Mouse (Mus musculus) ES-E14 (cell line): ENCODE results near the gene Cdiptos. TPM values are rescaled to one million over a fixed set of nuclear protein-coding genes. Genes with fewer than 3 reads are reported as not detected.

Experiments
- DNase-seq: peaks from one replicate; pipeline ENCODE4 v3.0.0-alpha.2; 2013; ENCODE audit warnings: low read depth, low spot score
- H3K27ac ChIP-seq: 2 replicates; pipeline ENCODE4 v1.5.1; 2012; ENCODE audit warnings: low read depth, mild to moderate bottlenecking, low read length, moderate library complexity, mixed read lengths; ENCODE audit not compliant: poor library complexity, insufficient read depth, severe bottlenecking
- H3K36me3 ChIP-seq: 2 replicates; pipeline ENCODE4 v1.6.1; 2012; ENCODE audit warnings: mild to moderate bottlenecking, low read length, moderate library complexity, mixed read lengths; ENCODE audit not compliant: control insufficient read depth, poor library complexity, insufficient read depth, severe bottlenecking
- H3K4me1 ChIP-seq, 2 experiments: fragments of 150-350 bp in 1 of 2; sonication (generic) in 1 of 2; 2 replicates each; pipeline ENCODE4 v1.6.1; 2012; ENCODE audit warnings: low read length in 2 of 2, mild to moderate bottlenecking in 1 of 2, mixed read lengths in 1 of 2; ENCODE audit not compliant: control insufficient read depth in 2 of 2, insufficient read depth in 2 of 2, poor library complexity in 1 of 2
- H3K4me3 ChIP-seq, 2 experiments: fragments of 150-350 bp in 1 of 2; sonication (generic) in 1 of 2; 2 replicates each; pipeline ENCODE4 v1.5.1; 2012; ENCODE audit warnings: low read length in 2 of 2, low read depth in 1 of 2, mild to moderate bottlenecking in 1 of 2, mixed read lengths in 1 of 2; ENCODE audit not compliant: insufficient read depth in 1 of 2, poor library complexity in 1 of 2, severe bottlenecking in 1 of 2
- H3K9ac ChIP-seq: 2 replicates; pipeline ENCODE4 v1.6.1; 2012; ENCODE audit warnings: low read depth, mild to moderate bottlenecking, low read length, mixed read lengths; ENCODE audit not compliant: poor library complexity, insufficient read depth, severe bottlenecking
- H3K9me3 ChIP-seq: fragments of 150-350 bp; sonication (generic); 2 replicates; pipeline ENCODE4 v1.6.1; 2012; ENCODE audit warnings: low read depth, mild to moderate bottlenecking, low read length; ENCODE audit not compliant: control insufficient read depth, insufficient read depth
- CHD2 ChIP-seq: IDR thresholded peaks from 2 replicates; pipeline ENCODE4 v1.6.1; 2014; ENCODE audit warnings: mild to moderate bottlenecking, low read depth, low read length, inconsistent platforms
- HCFC1 ChIP-seq: IDR thresholded peaks from 2 replicates; pipeline ENCODE4 v1.6.1; 2012; ENCODE audit warnings: low read length, inconsistent platforms, borderline replicate concordance; ENCODE audit not compliant: insufficient read depth
- MAFK ChIP-seq: IDR thresholded peaks from 2 replicates; pipeline ENCODE4 v1.6.1; 2014; ENCODE audit warnings: mild to moderate bottlenecking, low read depth, low read length, inconsistent platforms; ENCODE audit not compliant: insufficient read depth
- ZC3H11A ChIP-seq: IDR thresholded peaks from 2 replicates; pipeline ENCODE4 v1.6.1; 2012; ENCODE audit warnings: low read depth, mild to moderate bottlenecking, inconsistent platforms, low read length, borderline replicate concordance
- ZNF384 ChIP-seq: IDR thresholded peaks from 2 replicates; pipeline ENCODE4 v1.6.1; 2012; ENCODE audit warnings: low read depth, low read length, inconsistent platforms
- in situ Hi-C, 2 experiments: fragments of 600-800 bp; cut with MboI; formaldehyde crosslinking; loops; one replicate each; pipeline ENCODE4 v1.15.1; 2025; ENCODE audit warnings: low sequenced_read_pairs in 2 of 2, inconsistent platforms in 1 of 2; ENCODE audit not compliant: unreplicated experiment in 2 of 2
- total RNA-seq: library from RNA; depleted of rRNA; stranded (reverse); fragments of 300-350 nt; gene quantifications from 2 replicates; pipeline ENCODE4 v1.2.3, GENCODE M21; 2012

The Cdiptos gene
- total RNA-seq, 1 experiment: 0.18 TPM

DNA sequence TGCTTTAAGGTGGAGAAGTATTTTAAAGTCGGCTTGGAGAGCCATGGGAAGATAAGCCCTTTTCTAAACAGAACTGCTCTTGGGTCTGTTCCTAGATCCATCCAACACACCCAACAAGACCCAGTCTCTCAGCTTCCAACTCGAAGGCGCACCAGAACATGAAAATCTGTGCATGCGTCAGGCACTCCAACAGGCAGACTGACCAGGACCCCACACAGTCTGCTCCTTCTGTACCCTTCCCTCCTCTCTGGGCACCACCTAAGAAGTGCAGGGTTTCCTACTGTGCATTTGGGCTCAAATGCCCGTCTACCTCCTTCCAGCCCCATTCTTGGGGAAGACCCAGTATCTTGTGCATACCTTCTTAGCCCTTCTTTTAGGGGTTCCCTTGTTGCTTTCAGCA, 44.6 kb upstream of the Cdiptos start:
- no peak for TF ChIP-seq ZNF384
- no peak for TF ChIP-seq ZC3H11A
- TF ChIP-seq CHD2: no peak
- no peak for TF ChIP-seq HCFC1
- TF ChIP-seq MAFK: no peak
- Histone ChIP-seq H3K9ac (peak overlapping the region; percentile 31), H3K4me3 (peak overlapping the region; percentile 60 to 62), H3K27ac (no peak overlapping the region), H3K9me3 (no peaks in the 10 kb centered on the region), H3K4me1 (peaks cover 5 to 11% of the 10 kb centered on the region in 2 experiments; a peak in 2 of 4 replicates), H3K36me3 (peaks cover 38% of the 10 kb centered on the region)
- in situ Hi-C loops: no loop called here
- DNase-seq: no peak

DNA sequence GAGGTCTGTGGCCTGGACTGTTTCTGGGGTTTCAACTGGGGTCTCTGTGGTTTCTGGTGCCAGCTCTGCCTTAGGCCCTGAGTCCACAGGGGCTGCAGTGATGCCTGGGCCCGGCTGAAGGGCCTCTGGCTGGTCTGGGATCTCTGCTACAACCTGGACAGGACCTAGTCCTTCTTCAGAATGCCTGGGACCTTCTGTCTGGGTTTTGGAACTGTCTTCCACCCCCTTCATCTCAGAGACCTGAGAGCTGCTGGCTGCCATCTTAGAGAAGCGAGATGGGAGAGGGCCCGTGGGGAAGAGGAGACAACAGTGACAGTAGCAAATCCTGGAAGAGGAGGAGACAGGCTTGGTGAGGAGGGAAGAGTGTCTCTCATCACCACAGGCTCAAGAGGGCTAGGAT, 44.1 kb upstream of the Cdiptos start:
- Histone ChIP-seq H3K27ac (no peak overlapping the region), H3K36me3 (peaks cover 38% of the 10 kb centered on the region), H3K9ac (no peak overlapping the region; the same call in 1 of the 2 replicates), H3K9me3 (no peaks in the 10 kb centered on the region), H3K4me3 (no peak overlapping the region; a peak in 1 of 4 replicates), H3K4me1 (peaks cover 5 to 14% of the 10 kb centered on the region in 2 experiments; a peak in 2 of 4 replicates)
- no peak for TF ChIP-seq ZNF384
- no peak for TF ChIP-seq CHD2
- no peak for TF ChIP-seq MAFK
- no peak for TF ChIP-seq HCFC1
- DNase-seq: no peak
- in situ Hi-C loops: no loop called here

DNA sequence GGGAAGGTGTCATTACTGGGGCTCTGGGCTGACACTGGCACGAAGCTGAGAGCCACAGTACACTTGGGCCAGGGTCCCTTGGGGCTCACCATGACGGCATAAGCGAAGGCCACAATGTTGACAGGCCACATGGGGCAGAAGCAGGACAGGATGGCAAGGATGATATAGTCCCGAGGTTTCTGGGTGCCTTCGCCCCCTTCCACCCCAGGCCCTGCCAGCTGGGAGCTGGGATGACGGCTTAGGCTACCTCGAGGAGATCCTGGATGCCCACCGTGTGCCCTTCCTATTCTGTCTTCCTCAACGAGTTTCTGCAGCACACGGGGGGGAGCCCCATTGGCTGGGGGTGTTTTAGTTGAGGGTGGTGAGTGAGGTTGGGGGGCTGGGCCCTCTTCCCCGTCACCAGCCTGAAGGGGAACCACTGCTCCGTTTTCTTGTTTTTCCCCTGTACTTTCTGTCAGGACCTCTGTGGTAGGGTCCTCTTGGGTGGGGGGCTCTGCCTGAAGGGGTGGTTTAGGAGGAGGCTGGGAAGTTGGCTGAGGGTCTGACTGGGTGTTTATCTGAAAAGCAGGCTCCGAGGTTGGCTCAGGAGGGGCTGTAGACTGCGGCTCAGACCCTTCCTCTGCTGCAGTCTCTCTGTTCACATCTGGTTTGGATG, 43.5 kb upstream of the Cdiptos start:
- DNase-seq: no peak
- Histone ChIP-seq H3K4me1 (peaks cover 5 to 16% of the 10 kb centered on the region in 2 experiments; a peak in 2 of 4 replicates), H3K27ac (no peak overlapping the region), H3K36me3 (peaks cover 33% of the 10 kb centered on the region), H3K4me3 (no peak overlapping the region), H3K9me3 (no peaks in the 10 kb centered on the region), H3K9ac (no peak overlapping the region; the same call in 1 of the 2 replicates)
- in situ Hi-C loops: no loop called here
- TF ChIP-seq HCFC1: no peak
- TF ChIP-seq ZNF384: no peak
- no peak for TF ChIP-seq MAFK
- TF ChIP-seq CHD2: no peak
- no peak for TF ChIP-seq ZC3H11A

DNA sequence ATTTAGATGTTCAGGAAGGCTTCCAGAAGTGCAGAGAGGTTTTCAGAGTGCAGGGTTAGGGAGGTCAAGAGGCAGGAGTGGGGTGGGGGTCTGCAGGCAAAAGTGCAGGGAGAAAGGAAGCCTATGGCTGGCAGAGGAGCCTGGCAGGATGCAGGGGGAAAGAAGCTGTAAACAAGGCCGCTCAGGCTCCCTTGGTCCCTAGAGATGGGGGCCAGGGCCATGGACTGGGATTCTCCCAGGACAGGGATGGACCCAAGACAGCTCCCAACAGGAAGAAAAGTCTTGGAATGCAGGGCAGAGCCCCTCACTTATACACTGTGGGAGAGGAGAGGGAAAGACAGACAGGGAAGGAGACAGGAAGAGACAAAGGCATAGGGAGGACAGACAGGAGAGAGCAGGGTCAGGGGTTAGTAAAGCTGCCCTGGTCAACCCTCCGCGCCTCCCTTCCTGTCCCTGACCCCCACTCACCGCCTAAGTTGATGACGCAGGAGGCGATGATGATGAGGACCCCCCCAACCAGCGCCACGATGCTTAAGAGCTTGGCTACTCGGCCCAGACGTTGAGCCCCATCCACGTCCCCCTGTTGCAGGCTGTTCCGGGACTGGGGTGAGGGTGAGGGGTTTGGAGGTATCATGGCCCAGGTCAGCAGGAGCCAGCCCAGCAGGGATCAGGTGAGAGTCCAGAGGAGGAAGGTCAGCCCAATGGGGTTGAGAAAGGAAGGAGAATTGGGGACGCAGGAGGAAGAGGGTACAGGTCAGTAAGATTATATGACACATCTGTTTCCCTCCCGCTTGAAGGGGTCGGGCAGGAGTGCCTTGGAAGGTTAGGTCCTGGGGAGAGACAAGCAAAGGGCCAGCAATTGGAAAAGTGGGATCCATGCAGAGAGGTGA, 42.8 kb upstream of the Cdiptos start:
- TF ChIP-seq ZNF384: no peak
- no peak for TF ChIP-seq CHD2
- TF ChIP-seq ZC3H11A: no peak
- no peak for TF ChIP-seq HCFC1
- TF ChIP-seq MAFK: no peak
- in situ Hi-C loops: no loop called here
- peaks cover 4 to 16% of the 10 kb centered on the region in 2 experiments; a peak in 2 of 4 replicates for H3K4me1 ChIP-seq
- H3K4me3 ChIP-seq: no peak overlapping the region
- DNase-seq: no peak
- peaks cover 25% of the 10 kb centered on the region for H3K36me3 ChIP-seq
- H3K9me3 ChIP-seq: no peaks in the 10 kb centered on the region
- no peak overlapping the region for H3K9ac ChIP-seq
- no peak overlapping the region for H3K27ac ChIP-seq
